Mouse (Mus musculus): ENCODE measurements around the gene 2410137M14Rik. TPM values are rescaled to one million over a fixed set of nuclear protein-coding genes. Genes with fewer than 3 reads are reported as not detected.

2410137M14Rik gene
- polyA plus RNA-seq, 1 experiment = 0.42 TPM

GRCm38 (mm10) chr17:36950981-36951947 is 29.8 kb downstream of the 2410137M14Rik start, which contains the start of gene Ppp1r11:
Gene Ppp1r11 (minus strand): TSS chr17:36951741.
- peak; percentile 95 to 97 for DNase-seq (ENCODE audit: extremely low spot score in 1 of 2, low spot score in 1 of 2)

GRCm38 (mm10) chr17:36949265-36949664 is 31.8 kb downstream of the 2410137M14Rik start:
- DNase-seq (ENCODE audit: extremely low spot score in 1 of 2, low spot score in 1 of 2) = no peak

- no peak for DNase-seq (ENCODE audit: extremely low spot score in 1 of 2, low spot score in 1 of 2)
Observed at GRCm38 (mm10) chr17:36948286-36948685, 32.8 kb downstream of the 2410137M14Rik start.

- DNase-seq (ENCODE audit: extremely low spot score in 1 of 2, low spot score in 1 of 2) = peak in 1 of 2 experiments; percentile 58
Observed at GRCm38 (mm10) chr17:36947051-36947819, 33.8 kb downstream of the 2410137M14Rik start.

GRCm38 (mm10) chr17:36944121-36944775 is 36.8 kb downstream of the 2410137M14Rik start:
- DNase-seq (ENCODE audit: extremely low spot score in 1 of 2, low spot score in 1 of 2) = peak in 1 of 2 experiments; percentile 47

GRCm38 (mm10) chr17:36943691-36944090 is 37.3 kb downstream of the 2410137M14Rik start:
- no peak for DNase-seq (ENCODE audit: extremely low spot score in 1 of 2, low spot score in 1 of 2)

GRCm38 (mm10) chr17:36942791-36943471 is 38.1 kb downstream of the 2410137M14Rik start, which contains the start of gene Rnf39:
Gene Rnf39 (plus strand): TSS chr17:36942918.
- peak in 1 of 2 experiments; percentile 46 for DNase-seq (ENCODE audit: extremely low spot score in 1 of 2, low spot score in 1 of 2)

GRCm38 (mm10) chr17:36942391-36942790 is 38.6 kb downstream of the 2410137M14Rik start:
- peak in 1 of 2 experiments; percentile 76 for DNase-seq (ENCODE audit: extremely low spot score in 1 of 2, low spot score in 1 of 2)

GRCm38 (mm10) chr17:36938056-36938455 is 43.0 kb downstream of the 2410137M14Rik start:
- DNase-seq (ENCODE audit: extremely low spot score in 1 of 2, low spot score in 1 of 2) = no peak

- DNase-seq (ENCODE audit: extremely low spot score in 1 of 2, low spot score in 1 of 2) = no peak
Observed at GRCm38 (mm10) chr17:36931806-36932205, 49.2 kb downstream of the 2410137M14Rik start.

GRCm38 (mm10) chr17:36931130-36931529 is 49.9 kb downstream of the 2410137M14Rik start:
- DNase-seq (ENCODE audit: extremely low spot score in 1 of 2, low spot score in 1 of 2) = peak in 1 of 2 experiments; percentile 58

- no peak for DNase-seq (ENCODE audit: extremely low spot score in 1 of 2, low spot score in 1 of 2)
Observed at GRCm38 (mm10) chr17:36930233-36930632, 50.8 kb downstream of the 2410137M14Rik start.

GRCm38 (mm10) chr17:36929236-36929932 is 51.7 kb downstream of the 2410137M14Rik start:
- peak in 1 of 2 experiments; percentile 45 for DNase-seq (ENCODE audit: extremely low spot score in 1 of 2, low spot score in 1 of 2)

Other genes starting within 250 kb of the 2410137M14Rik start
- gene H2-M10.5, start 208.3 kb downstream of the 2410137M14Rik start, polyA plus RNA-seq (2012; rRNA removed) = not detected in 2 replicates
- not detected in 2 replicates for gene H2-M10.6, start 169.1 kb downstream of the 2410137M14Rik start, polyA plus RNA-seq (2012; rRNA removed)
- 20.8 and 21.9 TPM in 2 replicates for gene Trim26, start 144.1 kb downstream of the 2410137M14Rik start, polyA plus RNA-seq (2012; rRNA removed)
- gene Trim15, start 114.0 kb downstream of the 2410137M14Rik start, polyA plus RNA-seq (2012; rRNA removed) = 0.04 and 0.08 TPM in 2 replicates
- gene Trim10, start 111.7 kb downstream of the 2410137M14Rik start, polyA plus RNA-seq (2012; rRNA removed) = 0.06 and 0.08 TPM in 2 replicates
- 0.22 and 0.29 TPM in 2 replicates for gene Trim40, start 91.1 kb downstream of the 2410137M14Rik start, polyA plus RNA-seq (2012; rRNA removed)
- not detected in 2 replicates for gene Trim31, start 83.1 kb downstream of the 2410137M14Rik start, polyA plus RNA-seq (2012; rRNA removed)
- 4.0 and 5.1 TPM in 2 replicates for gene Rnf39, start 38.3 kb downstream of the 2410137M14Rik start, polyA plus RNA-seq (2012; rRNA removed)
- 186 and 189 TPM in 2 replicates for gene Ppp1r11, start 29.5 kb downstream of the 2410137M14Rik start, polyA plus RNA-seq (2012; rRNA removed)
- gene Znrd1, start 22.7 kb downstream of the 2410137M14Rik start, polyA plus RNA-seq (2012; rRNA removed) = 36.4 and 42.2 TPM in 2 replicates
- gene Znrd1as, start 22.6 kb downstream of the 2410137M14Rik start, polyA plus RNA-seq (2012; rRNA removed) = 6.0 and 6.9 TPM in 2 replicates
- gene H2-M5, start 8.3 kb upstream of the 2410137M14Rik start, polyA plus RNA-seq (2012; rRNA removed) = 2.8 and 3.3 TPM in 2 replicates
- gene Zfp57, start 19.9 kb upstream of the 2410137M14Rik start, polyA plus RNA-seq (2012; rRNA removed) = 30.3 and 40.6 TPM in 2 replicates
- gene Mog, start 42.2 kb upstream of the 2410137M14Rik start, polyA plus RNA-seq (2012; rRNA removed) = 43.8 and 54.7 TPM in 2 replicates
- 430 and 435 TPM in 2 replicates for gene Gabbr1, start 64.7 kb upstream of the 2410137M14Rik start, polyA plus RNA-seq (2012; rRNA removed)
- gene Olfr90, start 107.3 kb upstream of the 2410137M14Rik start, polyA plus RNA-seq (2012; rRNA removed) = 0.04 TPM in 1 of 2 replicates, not detected in the other
- gene Olfr91, start 117.0 kb upstream of the 2410137M14Rik start, polyA plus RNA-seq (2012; rRNA removed) = not detected in 2 replicates
- gene Olfr92, start 138.9 kb upstream of the 2410137M14Rik start, polyA plus RNA-seq (2012; rRNA removed) = not detected in 2 replicates
- gene Olfr93, start 180.3 kb upstream of the 2410137M14Rik start, polyA plus RNA-seq (2012; rRNA removed) = not detected in 2 replicates
- not detected in 2 replicates for gene Ubd, start 212.7 kb upstream of the 2410137M14Rik start, polyA plus RNA-seq (2012; rRNA removed)
- not detected in 2 replicates for gene Olfr94, start 219.8 kb upstream of the 2410137M14Rik start, polyA plus RNA-seq (2012; rRNA removed)
- not detected in 2 replicates for gene Olfr95, start 231.9 kb upstream of the 2410137M14Rik start, polyA plus RNA-seq (2012; rRNA removed)
- gene Olfr96, start 238.9 kb upstream of the 2410137M14Rik start, polyA plus RNA-seq (2012; rRNA removed) = not detected in 2 replicates